Mouse (Mus musculus) macrophage (primary cell): ENCODE measurements around the gene Sesn1. TPM values are rescaled to one million over a fixed set of nuclear protein-coding genes. Genes with fewer than 3 reads are reported as not detected.
"Not testable (repeated sequence)": the region's sequence is repeated elsewhere in the genome, so short reads cannot be mapped to it uniquely, and the experiment has no call there.

Experiments used
- H3K27ac ChIP-seq: fragments of 350-480 bp; formaldehyde crosslinking; 2 replicates; pipeline ENCODE4 v1.9.0; 2021
- H3K36me3 ChIP-seq: fragments of 350-480 bp; formaldehyde crosslinking; 2 replicates; pipeline ENCODE4 v1.9.0; 2021; ENCODE audit errors: inconsistent target
- H3K4me3 ChIP-seq: fragments of 350-480 bp; formaldehyde crosslinking; 2 replicates; pipeline ENCODE4 v1.9.0; 2021; ENCODE audit errors: inconsistent target
- H3K79me2 ChIP-seq: fragments of 350-480 bp; formaldehyde crosslinking; 2 replicates; pipeline ENCODE4 v1.9.0; 2021; ENCODE audit errors: inconsistent target
- WGBS: methylation state at CpG from one replicate; pipeline ENCODE4 v1.1.7; 2026; ENCODE audit warnings: inconsistent platforms; ENCODE audit not compliant: missing documents; 5-methylcytosine and 5-hydroxymethylcytosine counted together
- polyA plus RNA-seq: library from polyadenylated mRNA; stranded (reverse); fragments of 250-400 nt; gene quantifications from 3 replicates; pipeline ENCODE4 v1.2.4, GENCODE M21; 2018; ENCODE audit warnings: inconsistent platforms

Gene Sesn1
- polyA plus RNA-seq, 1 experiment from 2014 or later = 153 TPM

GRCm38 (mm10) chr10:41812566-41812965 lies 2.8 kb downstream of the Sesn1 start:
- peak overlapping the region; percentile 60; the same call in 1 of the 2 replicates for H3K4me3 ChIP-seq
- 54% methylated on average over 6 of the region's 6 CpGs for WGBS

DNA sequence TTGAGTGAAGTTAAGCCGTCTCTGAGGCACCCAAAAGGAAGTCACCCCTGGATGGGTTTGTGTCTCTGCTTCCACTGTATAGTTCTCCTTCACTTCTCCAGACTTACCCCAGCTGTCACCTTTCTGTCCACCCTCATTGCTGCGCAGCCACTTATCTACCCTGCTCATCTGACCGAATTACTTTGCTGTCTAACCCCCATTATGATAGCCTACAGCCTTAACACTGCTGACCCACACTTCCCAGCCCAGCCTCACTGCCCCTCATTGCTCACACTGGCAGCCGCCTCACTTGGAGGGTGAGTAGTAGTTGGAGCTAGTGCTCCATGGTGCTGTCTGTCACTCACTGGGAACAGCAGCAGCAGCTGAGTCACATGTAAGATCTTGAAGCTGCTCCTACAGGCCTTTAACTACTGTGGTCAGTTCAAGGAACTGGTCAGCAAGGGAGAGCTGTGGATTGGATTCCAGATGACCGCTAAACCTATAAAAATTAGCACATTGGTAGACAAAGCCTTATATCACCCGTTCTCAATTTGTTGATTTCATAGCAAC lies 4.6 kb downstream of the Sesn1 start:
- H3K36me3 ChIP-seq = no peaks in the 10 kb centered on the region

More at GRCm38 (mm10) chr10:41812566-41812965, 2.8 kb downstream of the Sesn1 start:
- no peak overlapping the region for H3K27ac ChIP-seq
- no peaks in the 10 kb centered on the region for H3K36me3 ChIP-seq
- peaks cover 69% of the 10 kb centered on the region for H3K79me2 ChIP-seq

DNA sequence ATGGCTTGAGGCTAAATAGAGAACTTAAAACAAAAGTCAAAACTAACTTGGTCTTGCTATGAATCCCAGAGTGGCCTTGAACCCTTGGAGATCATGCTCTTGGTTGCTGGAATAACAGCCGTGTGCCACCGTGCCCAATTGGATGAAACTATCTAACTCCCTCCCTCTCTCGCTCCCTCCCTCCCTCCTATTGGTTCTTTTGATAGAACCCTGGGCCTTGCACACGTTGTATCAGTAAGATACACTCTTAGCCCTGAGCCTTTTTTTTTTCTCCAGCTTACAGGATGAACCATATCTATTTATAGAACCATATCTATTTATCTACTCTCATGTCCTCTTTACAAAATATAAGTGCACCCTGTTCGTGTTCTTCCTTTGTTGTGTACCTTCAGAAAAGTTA lies 6.8 kb downstream of the Sesn1 start:
- H3K79me2 ChIP-seq = peaks cover 100% of the 10 kb centered on the region
- 88% methylated on average over 4 of the region's 5 CpGs for WGBS
- no peak overlapping the region for H3K4me3 ChIP-seq
- no peak overlapping the region for H3K27ac ChIP-seq
- H3K36me3 ChIP-seq = no peaks in the 10 kb centered on the region

More for the DNA sequence above, 4.6 kb downstream of the Sesn1 start:
- WGBS = 87% methylated on average over 6 of the region's 6 CpGs
- H3K27ac ChIP-seq = no peak overlapping the region
- no peak overlapping the region for H3K4me3 ChIP-seq
- H3K79me2 ChIP-seq = peaks cover 87% of the 10 kb centered on the region

- Histone ChIP-seq H3K4me3 (no peak overlapping the region), H3K36me3 (no peaks in the 10 kb centered on the region), H3K79me2 (peaks cover 100% of the 10 kb centered on the region), H3K27ac (no peak overlapping the region)
- 96% methylated on average over 8 of the region's 8 CpGs for WGBS
Measured at GRCm38 (mm10) chr10:41818036-41818732, 8.4 kb downstream of the Sesn1 start.

DNA sequence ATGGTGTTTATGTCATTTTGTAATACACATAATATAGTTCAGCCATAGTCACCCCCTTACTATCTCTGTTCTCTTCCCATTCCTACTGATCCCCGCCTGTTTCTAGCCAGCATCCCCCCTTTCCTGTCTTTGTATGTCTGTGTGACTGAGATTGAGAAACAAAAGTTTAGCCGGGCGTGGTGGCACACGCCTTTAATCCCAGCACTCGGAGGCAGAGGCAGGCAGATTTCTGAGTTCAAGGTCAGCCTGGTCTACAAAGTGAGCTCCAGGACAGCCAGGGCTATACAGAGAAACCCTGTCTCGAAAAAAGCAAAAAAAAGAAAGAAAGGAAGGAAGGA lies 9.0 kb downstream of the Sesn1 start:
- WGBS = 94% methylated on average over 6 of the region's 6 CpGs
- not testable (repeated sequence) for H3K36me3 ChIP-seq, H3K4me3 ChIP-seq, H3K27ac ChIP-seq
- H3K79me2 ChIP-seq = peaks cover 97% of the 10 kb centered on the region

- no peak overlapping the region for H3K27ac ChIP-seq
- peaks cover 97% of the 10 kb centered on the region for H3K79me2 ChIP-seq
- no peak overlapping the region for H3K4me3 ChIP-seq
- 89% methylated on average over 3 of the region's 3 CpGs for WGBS
- no peaks in the 10 kb centered on the region for H3K36me3 ChIP-seq
Measured at GRCm38 (mm10) chr10:41819307-41819706, 9.6 kb downstream of the Sesn1 start.

DNA sequence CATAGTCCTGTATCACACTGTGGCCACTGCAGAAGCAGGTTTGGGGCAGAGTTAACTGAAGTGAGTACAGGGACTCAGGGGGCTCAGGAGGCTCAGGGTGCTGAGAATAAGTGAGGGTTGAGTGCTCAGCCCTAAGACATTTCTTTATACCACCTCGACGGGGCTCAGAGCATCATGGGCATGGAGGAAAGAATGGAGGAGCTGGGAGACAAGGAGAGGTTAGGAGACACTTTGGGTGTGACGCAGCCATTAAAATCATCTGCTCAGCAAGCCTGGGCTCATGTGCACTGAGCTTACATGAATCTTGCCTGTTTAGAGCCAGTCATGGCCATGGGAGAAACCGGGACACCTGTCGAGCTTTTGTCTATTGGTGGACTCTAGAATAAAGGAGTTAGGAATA lies 10.7 kb downstream of the Sesn1 start:
- 91% methylated on average over 5 of the region's 5 CpGs for WGBS
- Histone ChIP-seq H3K27ac (no peak overlapping the region), H3K79me2 (peaks cover 97% of the 10 kb centered on the region), H3K4me3 (no peak overlapping the region), H3K36me3 (no peaks in the 10 kb centered on the region)

- peaks cover 97% of the 10 kb centered on the region for H3K79me2 ChIP-seq
- no peaks in the 10 kb centered on the region for H3K36me3 ChIP-seq
- no peak overlapping the region for H3K4me3 ChIP-seq
- WGBS = 98% methylated on average over 6 of the region's 6 CpGs
- no peak overlapping the region for H3K27ac ChIP-seq
Measured at GRCm38 (mm10) chr10:41821171-41821570, 11.4 kb downstream of the Sesn1 start.

DNA sequence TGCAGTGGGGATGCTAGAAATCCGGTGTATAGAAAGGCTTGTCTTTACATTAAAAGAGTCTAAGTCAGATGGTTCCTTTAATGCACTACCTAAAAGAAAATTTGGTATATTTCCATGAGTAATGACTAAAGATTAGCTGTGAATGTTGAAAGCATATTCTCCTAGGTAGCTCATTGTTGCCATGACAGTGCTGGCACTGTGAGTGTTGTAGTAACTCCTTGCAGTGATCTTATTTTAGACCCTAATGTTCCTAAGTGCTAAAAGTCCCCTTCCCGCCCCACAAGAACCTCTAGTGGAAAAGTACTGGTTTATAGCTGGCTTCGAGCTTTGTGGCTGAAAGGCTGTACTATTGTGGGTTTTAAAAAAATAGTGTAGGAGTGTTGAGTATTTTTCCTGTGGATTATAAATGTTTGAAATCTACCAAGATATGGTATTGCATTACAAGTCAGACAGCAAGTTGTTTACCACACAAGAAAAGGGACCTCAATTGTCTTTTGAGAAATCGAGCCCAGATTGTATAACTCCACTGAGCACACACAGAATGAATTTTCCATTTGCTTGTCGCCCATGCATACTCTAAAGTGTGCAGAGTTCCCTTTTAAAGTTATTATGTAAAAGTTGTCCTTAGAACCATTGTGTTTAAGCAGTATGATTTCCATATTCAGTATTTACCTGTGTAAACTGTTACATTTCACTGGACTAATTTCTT lies 13.0 kb downstream of the Sesn1 start:
- Histone ChIP-seq H3K36me3 (no peaks in the 10 kb centered on the region), H3K4me3 (no peak overlapping the region), H3K79me2 (peaks cover 92% of the 10 kb centered on the region), H3K27ac (no peak overlapping the region)
- 63% methylated on average over 5 of the region's 5 CpGs for WGBS

- 100% methylated on average over 1 of the region's 4 CpGs for WGBS
- H3K36me3 ChIP-seq, H3K4me3 ChIP-seq, H3K27ac ChIP-seq: not testable (repeated sequence)
- H3K79me2 ChIP-seq = peaks cover 92% of the 10 kb centered on the region
Measured at GRCm38 (mm10) chr10:41823282-41823675, 13.5 kb downstream of the Sesn1 start.

- Histone ChIP-seq H3K27ac (no peak overlapping the region), H3K4me3 (no peak overlapping the region), H3K36me3 (no peaks in the 10 kb centered on the region), H3K79me2 (peaks cover 92% of the 10 kb centered on the region)
- WGBS = 100% methylated on average over 4 of the region's 4 CpGs
Measured at GRCm38 (mm10) chr10:41823916-41824315, 14.2 kb downstream of the Sesn1 start.

- Histone ChIP-seq H3K79me2 (peaks cover 92% of the 10 kb centered on the region), H3K36me3 (no peaks in the 10 kb centered on the region), H3K27ac (no peak overlapping the region), H3K4me3 (no peak overlapping the region)
- 92% methylated on average over 10 of the region's 10 CpGs for WGBS
Measured at GRCm38 (mm10) chr10:41825041-41825440, 15.3 kb downstream of the Sesn1 start.

- no peak overlapping the region for H3K4me3 ChIP-seq
- no peaks in the 10 kb centered on the region for H3K36me3 ChIP-seq
- 100% methylated on average over 4 of the region's 4 CpGs for WGBS
- peaks cover 82% of the 10 kb centered on the region for H3K79me2 ChIP-seq
- no peak overlapping the region for H3K27ac ChIP-seq
Measured at GRCm38 (mm10) chr10:41825996-41826395, 16.3 kb downstream of the Sesn1 start.

GRCm38 (mm10) chr10:41826526-41827116 lies 16.9 kb downstream of the Sesn1 start:
- Histone ChIP-seq H3K79me2 (peaks cover 82% of the 10 kb centered on the region), H3K36me3 (no peaks in the 10 kb centered on the region), H3K27ac (no peak overlapping the region), H3K4me3 (no peak overlapping the region)
- 52% methylated on average over 6 of the region's 6 CpGs for WGBS

GRCm38 (mm10) chr10:41827784-41828183 lies 18.0 kb downstream of the Sesn1 start:
- WGBS = 47% methylated on average over 4 of the region's 4 CpGs
- Histone ChIP-seq H3K4me3 (no peak overlapping the region), H3K36me3 (no peaks in the 10 kb centered on the region), H3K79me2 (peaks cover 82% of the 10 kb centered on the region), H3K27ac (no peak overlapping the region)
